Mouse (Mus musculus) adrenal gland, adult 8-10 months (tissue): ENCODE data around the gene B430305J03Rik. TPM values are rescaled to one million over a fixed set of nuclear protein-coding genes. Genes with fewer than 3 reads are reported as not detected.
A peak's percentile ranks its signal among the peaks of the same experiment; 100 is the strongest.

Experiments
- DNase-seq: peaks from one replicate; pipeline ENCODE4 v3.0.0; 2022
- total RNA-seq, 4 experiments: library from RNA; stranded (reverse); gene quantifications; 2 replicates each; pipeline ENCODE4 v1.2.4; 2022

The B430305J03Rik gene
- under 1 TPM in 3 of 4 experiments, not detected in 1; 0.12 to 0.27 (median 0.17) TPM for total RNA-seq

DNA sequence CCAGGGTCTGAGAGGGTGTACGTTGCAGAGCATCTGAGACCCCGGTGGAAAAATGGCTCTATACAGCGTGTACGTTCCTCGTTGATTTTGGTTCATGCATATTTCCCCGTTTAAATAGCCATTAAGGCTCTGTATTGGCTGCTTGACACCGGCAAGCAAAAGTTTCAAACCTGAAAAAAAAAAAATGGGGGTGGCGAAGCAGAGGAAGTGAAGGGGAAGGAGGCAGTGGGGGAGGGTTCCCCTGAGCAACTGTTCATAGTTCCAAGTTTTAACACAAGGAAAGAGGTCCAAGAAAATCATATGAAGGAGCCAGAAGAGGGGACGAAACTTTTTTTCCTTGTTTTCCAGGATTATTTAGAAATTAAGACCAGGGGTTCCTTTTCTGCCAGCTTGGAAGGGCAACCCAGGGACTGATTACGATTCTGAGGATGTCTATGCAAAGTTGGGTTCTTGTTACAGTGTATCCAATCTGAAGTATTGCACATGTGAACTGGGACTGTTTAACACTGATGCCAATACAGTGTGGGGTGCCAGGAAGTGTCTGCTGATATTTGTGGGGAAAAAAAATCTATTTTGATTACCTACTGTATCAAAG, at the start of gene B430305J03Rik:
B430305J03Rik (minus strand) TSS at position 173 of the 595 bp plus-strand sequence.
- no peak for DNase-seq

DNA sequence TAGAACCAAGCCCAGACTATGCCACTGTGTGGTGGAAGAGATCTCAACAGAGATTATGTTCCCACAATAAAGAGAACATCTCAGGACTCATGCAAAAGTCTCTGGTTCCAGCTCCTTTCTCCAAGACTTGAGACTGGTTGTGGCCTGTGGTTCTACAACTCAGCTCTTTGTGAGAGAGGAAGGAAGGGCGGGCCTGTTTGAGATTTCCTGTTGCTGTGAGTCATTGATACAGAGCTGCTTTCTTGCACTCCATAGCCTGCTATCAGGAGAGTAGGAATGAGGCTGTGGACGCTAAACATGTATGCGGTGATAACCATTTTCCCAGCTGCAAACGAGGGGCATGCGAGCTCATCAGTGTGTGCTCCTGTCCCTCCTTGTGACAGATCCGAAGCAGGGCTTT, 43.9 kb upstream of the B430305J03Rik start:
- DNase-seq, result no peak

- no peak for DNase-seq
Measured at GRCm38 (mm10) chr3:61406921-61407320, 41.2 kb upstream of the B430305J03Rik start.

DNA sequence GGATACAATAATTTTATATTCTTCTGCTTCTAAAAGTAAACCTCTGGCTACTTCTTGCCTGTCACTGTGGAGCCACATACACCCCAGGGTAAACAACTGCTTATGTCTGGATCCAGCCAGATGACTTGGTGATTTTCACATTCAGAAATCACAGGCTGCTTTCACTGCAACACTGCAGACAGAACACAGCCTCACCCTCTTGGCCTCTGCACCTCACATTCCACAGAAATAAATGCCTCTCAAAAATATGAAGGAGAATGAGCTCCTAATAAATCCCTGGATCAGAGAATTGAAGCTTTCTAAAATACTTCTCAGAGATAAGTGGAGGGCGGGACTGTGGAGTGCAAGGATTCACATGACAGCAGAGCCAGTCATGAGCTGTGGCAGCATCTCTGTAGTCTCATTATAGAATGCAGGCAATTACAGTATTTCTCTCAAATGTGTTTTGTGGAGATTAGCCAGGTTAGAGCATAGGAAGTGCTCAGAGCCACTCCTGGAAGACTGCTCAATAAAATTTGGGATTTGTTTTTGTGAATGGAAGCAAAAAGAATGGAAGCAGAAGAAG, 35.2 kb upstream of the B430305J03Rik start:
- DNase-seq, result no peak

DNA sequence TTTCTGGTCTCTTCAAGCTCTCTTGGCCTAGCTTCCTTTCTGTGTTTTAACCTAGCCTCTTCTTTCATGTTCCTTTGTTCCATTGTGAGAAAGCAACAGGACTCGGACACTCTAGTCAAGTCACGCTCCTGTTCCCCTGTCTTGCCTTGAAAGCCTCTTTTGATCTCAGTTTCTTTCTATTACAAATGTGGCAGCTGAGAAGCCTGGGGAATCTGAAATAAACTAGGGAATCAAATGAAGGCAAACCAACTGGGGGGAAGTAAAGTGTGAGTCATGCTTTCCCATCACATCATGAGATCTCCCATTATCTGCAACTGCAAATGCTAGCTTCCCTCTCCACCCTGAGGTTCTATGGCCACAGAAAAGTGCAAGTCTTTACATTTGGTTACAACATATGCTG, 31.0 kb upstream of the B430305J03Rik start:
- no peak for DNase-seq

DNA sequence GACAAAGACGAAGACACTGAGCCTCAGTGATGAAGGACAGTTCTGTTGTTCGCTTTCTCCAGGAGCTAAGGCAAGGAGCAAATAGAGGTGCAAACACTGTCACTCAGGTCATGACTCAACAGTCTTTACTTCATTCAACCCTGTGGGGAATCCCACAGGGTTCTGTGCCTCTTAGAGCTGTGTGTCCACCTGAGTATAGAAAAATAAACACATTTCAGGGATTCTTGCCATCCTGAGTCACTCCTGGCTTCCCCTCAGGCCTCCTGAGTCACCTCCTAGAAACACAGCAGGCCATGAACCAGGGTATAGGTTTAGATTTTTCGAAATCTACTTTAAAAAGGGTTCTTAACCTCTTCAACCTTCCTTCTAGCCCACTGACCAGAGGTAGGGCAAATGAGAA, 29.6 kb upstream of the B430305J03Rik start:
- DNase-seq, result no peak

GRCm38 (mm10) chr3:61393520-61393919, 27.8 kb upstream of the B430305J03Rik start:
- no peak for DNase-seq

- DNase-seq, result no peak
Measured at GRCm38 (mm10) chr3:61392881-61393280, 27.1 kb upstream of the B430305J03Rik start.

GRCm38 (mm10) chr3:61391564-61391963, 25.8 kb upstream of the B430305J03Rik start:
- DNase-seq, result no peak

GRCm38 (mm10) chr3:61386368-61386767, 20.6 kb upstream of the B430305J03Rik start:
- no peak for DNase-seq

- DNase-seq, result no peak
Measured at GRCm38 (mm10) chr3:61376001-61376400, 10.2 kb upstream of the B430305J03Rik start.

DNA sequence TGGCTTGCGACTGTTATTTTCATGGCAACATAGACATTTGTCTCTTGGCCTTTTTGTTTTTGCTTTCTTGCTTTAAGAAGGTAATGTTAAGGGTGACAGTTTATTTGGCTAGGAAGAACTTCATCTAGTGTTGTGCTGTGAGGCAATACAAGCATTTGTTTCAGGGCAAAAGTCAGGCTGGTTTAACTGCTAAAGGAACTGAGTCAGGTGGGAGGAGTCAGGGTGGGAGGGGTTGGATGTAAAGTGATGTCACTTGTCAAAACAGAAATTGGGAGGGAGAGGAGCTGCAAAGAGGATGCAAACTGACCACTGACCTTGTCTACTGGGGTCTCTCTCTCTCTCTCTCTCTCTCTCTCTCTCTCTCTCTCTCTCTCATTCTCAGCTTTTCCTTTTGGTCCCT, 2.7 kb upstream of the B430305J03Rik start:
- DNase-seq, result no peak

DNA sequence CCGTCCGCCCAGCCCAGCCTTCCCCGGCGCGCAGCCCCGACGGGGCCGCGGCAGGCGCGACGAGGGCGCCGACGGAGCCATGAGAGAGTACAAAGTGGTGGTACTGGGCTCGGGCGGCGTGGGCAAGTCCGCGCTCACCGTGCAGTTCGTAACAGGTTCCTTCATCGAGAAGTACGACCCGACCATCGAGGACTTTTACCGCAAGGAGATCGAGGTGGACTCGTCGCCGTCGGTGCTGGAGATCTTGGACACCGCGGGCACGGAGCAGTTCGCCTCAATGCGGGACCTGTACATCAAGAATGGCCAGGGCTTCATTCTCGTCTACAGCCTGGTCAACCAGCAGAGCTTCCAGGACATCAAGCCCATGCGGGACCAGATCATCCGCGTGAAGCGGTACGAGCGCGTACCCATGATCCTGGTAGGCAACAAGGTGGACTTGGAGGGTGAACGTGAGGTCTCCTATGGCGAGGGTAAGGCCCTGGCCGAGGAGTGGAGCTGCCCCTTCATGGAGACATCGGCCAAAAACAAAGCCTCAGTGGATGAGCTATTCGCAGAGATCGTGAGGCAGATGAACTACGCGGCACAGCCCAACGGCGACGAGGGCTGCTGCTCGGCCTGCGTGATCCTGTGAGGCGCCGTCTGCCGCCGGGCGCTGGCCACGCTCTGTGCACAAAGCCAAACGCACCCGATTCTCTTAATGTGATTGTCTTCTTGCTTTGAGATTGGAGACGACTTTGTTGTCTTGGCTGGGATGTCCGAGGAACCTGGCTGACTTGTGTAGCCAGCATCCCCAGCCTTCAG, 573 bp downstream of the B430305J03Rik start:
- peak; percentile 21 for DNase-seq

DNA sequence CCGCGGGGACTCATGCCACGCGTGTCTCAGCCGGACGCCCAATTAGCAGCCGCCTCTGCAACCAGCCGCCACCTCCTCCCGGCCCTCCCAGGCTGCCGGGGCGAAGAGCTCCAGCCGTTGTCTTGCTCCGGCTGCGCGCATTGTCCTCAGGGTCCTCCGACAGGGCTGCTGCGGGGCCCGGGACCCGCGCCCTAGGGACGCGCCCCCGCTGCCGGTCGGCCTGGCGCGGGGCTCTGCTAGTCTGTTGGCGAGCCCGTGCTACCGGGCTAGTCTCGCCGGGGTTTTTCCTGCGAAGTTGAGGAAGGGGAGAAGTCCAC, 1.1 kb downstream of the B430305J03Rik start:
- no peak for DNase-seq

DNA sequence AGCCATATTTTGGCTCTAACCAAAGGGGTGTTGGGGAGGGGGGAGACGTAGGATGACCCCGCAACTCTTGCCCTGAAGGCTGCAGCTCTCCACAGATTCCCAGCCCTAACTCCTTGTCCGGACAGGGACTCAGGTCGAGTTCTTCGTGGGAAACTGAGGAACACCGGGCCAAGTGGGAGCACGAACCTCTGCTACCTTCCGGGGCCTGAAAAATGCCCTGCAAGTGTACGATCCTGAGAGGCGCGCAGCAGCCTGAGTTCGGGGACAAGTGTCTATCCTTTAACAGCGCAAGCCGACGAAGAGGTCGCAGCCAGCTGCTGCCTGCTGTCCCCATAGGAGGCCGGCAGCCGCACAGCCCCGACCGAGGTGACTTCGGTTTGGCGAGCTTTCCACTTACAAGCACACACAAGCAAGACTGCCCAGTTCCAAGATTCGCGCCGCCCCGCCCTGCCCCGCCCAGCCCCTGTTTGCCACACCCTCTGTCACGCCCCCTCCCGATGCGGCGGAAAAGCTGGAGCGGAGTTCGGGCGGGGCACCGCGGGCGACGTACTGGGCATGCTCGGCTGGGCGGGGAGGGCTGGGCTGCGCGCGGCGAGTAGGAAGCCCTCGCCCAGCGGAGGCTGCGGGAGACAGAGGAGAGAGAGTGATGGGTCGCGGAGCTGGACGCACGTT, 1.6 kb downstream of the B430305J03Rik start:
- peak; percentile 90 for DNase-seq

GRCm38 (mm10) chr3:61363161-61363988, 2.4 kb downstream of the B430305J03Rik start:
- peak; percentile 95 for DNase-seq

DNA sequence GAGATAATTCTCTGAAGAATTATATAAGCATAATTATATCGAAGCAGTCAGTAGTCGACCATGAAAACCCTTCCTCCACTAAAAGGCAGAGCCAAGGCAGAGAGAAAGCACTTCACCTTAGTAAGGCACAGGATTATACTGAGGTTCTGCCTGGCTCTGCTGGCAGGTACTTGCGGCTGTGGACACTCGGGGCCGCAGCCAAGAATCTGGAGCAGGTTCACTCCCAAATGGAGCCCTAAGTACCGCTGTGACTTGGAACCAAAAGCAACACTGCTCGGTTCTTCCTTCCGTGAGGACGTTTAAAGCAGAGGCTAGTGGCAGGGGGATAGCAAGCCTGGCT, 3.0 kb downstream of the B430305J03Rik start:
- no peak for DNase-seq

- no peak for DNase-seq
Measured at GRCm38 (mm10) chr3:61361338-61361737, 4.4 kb downstream of the B430305J03Rik start, which contains the start of gene Rap2b. Gene Rap2b (plus strand): TSS chr3:61361638.

DNA sequence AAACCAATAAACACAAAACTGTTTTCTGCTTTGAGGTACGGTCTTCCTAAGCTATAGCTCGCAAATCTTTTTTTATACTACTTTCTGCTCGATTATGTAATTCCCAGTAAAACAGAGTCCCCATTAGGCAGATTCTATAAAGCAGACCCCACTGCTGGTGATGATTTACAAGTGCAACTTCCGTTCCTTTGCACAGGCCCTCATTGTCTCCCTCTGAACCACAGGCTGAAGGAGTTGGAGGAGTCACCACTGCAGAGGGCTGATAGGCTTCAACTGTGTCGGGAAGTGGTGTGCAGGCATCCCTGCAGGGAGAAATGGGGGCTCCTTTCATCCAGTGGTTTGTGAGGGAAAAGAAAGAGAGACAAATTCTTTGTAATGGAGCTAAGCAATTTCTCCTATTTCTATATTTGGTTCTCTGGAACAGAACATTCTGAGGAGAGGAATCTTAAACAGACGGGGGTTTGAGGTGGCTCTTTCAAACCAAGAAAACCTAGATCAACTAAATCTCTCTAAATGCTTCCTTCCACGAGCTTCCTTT, 6.9 kb downstream of the B430305J03Rik start:
- no peak for DNase-seq

- DNase-seq, result no peak
Measured at GRCm38 (mm10) chr3:61358107-61358506, 7.6 kb downstream of the B430305J03Rik start.

GRCm38 (mm10) chr3:61355464-61355863, 10.3 kb downstream of the B430305J03Rik start:
- no peak for DNase-seq

DNA sequence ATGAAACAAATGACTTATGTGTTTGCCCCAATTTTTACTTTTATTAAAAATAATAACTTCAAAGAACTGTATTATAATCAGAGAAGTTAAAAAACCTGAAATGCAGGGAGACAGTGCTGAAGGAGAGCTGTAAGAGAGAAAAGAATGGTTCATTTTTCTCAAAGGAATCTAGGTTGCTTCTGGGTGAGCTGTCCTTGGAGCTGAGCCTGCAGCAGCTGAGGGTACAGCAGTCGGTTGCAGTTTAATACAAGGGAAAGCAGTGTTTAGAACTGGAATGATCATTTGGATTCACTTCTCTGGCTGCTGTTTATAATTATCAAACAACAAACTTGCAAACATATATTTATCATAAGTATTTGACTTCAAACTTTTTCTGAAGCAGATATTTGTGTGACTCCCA, 16.3 kb downstream of the B430305J03Rik start:
- no peak for DNase-seq
